Mouse (Mus musculus) erythroblast, embryonic 14.5 days (primary cell): Measurements from ENCODE around the gene Irgm1. TPM values are rescaled to one million over a fixed set of nuclear protein-coding genes. Genes with fewer than 3 reads are reported as not detected.

Source experiments
- H3K27me3 ChIP-seq: 2 replicates; pipeline ENCODE4 v1.6.1; 2012; ENCODE audit warnings: inconsistent platforms; ENCODE audit not compliant: control insufficient read depth
- H3K36me3 ChIP-seq: 2 replicates; pipeline ENCODE4 v1.6.1; 2012; ENCODE audit warnings: mild to moderate bottlenecking, inconsistent platforms; ENCODE audit not compliant: control insufficient read depth
- H3K4me1 ChIP-seq: 2 replicates; pipeline ENCODE4 v1.6.1; 2012; ENCODE audit warnings: inconsistent platforms; ENCODE audit not compliant: control insufficient read depth
- H3K4me3 ChIP-seq: replicated peaks from 2 replicates; pipeline ENCODE3; 2012; ENCODE audit warnings: moderate library complexity, mild to moderate bottlenecking, inconsistent platforms
- H3K9me3 ChIP-seq: 2 replicates; pipeline ENCODE4 v1.6.1; 2012; ENCODE audit warnings: low read length, inconsistent platforms, mixed read lengths; ENCODE audit not compliant: control insufficient read depth
- GATA1 ChIP-seq: IDR thresholded peaks from 2 replicates; pipeline ENCODE4 v1.6.1; 2012; ENCODE audit warnings: low read length, inconsistent platforms, mixed read lengths
- TAL1 ChIP-seq: IDR thresholded peaks from 3 replicates; pipeline ENCODE4 v1.6.1; 2012; ENCODE audit warnings: low read length, inconsistent platforms, mixed read lengths
- polyA plus RNA-seq: library from polyadenylated mRNA; stranded (reverse); fragments of >175 nt; gene quantifications from 2 replicates; pipeline ENCODE4 v1.2.3, GENCODE M21; 2012

Irgm1 gene
- polyA plus RNA-seq, 1 experiment: not detected

GRCm38 (mm10) chr11:48874465-48874864 is 3.0 kb upstream of the Irgm1 start:
- no peaks in the 10 kb centered on the region for H3K27me3 ChIP-seq
- TF ChIP-seq GATA1 (no peak), TAL1 (no peak)
- no peaks in the 10 kb centered on the region; the same call in 1 of the 2 replicates for H3K36me3 ChIP-seq
- H3K4me3 ChIP-seq: no peak overlapping the region
- no peaks in the 10 kb centered on the region for H3K9me3 ChIP-seq
- H3K4me1 ChIP-seq: peaks cover 56% of the 10 kb centered on the region

GRCm38 (mm10) chr11:48873591-48874290 is 2.3 kb upstream of the Irgm1 start:
- Histone ChIP-seq H3K4me3 (peak overlapping the region; percentile 39), H3K27me3 (no peaks in the 10 kb centered on the region), H3K9me3 (no peaks in the 10 kb centered on the region), H3K36me3 (no peaks in the 10 kb centered on the region; the same call in 1 of the 2 replicates), H3K4me1 (peaks cover 63% of the 10 kb centered on the region)
- TF ChIP-seq TAL1 (peak; percentile 54; the same call in 2 of the 3 replicates), GATA1 (peak; percentile 56)

GRCm38 (mm10) chr11:48872695-48873300 is 1.3 kb upstream of the Irgm1 start:
- TF ChIP-seq TAL1 (no peak), GATA1 (no peak)
- no peaks in the 10 kb centered on the region; the same call in 1 of the 2 replicates for H3K36me3 ChIP-seq
- no peaks in the 10 kb centered on the region for H3K9me3 ChIP-seq
- no peaks in the 10 kb centered on the region for H3K27me3 ChIP-seq
- H3K4me3 ChIP-seq: peak overlapping the region; percentile 80
- H3K4me1 ChIP-seq: peaks cover 69% of the 10 kb centered on the region

- no peaks in the 10 kb centered on the region for H3K27me3 ChIP-seq
- peak overlapping the region; percentile 80 for H3K4me3 ChIP-seq
- 0 out of 2 replicates have a peak, but pooled peaks have one; percentile 23 for TF ChIP-seq GATA1
- no peak for TF ChIP-seq TAL1
- H3K9me3 ChIP-seq: no peaks in the 10 kb centered on the region
- H3K4me1 ChIP-seq: peaks cover 70% of the 10 kb centered on the region
- H3K36me3 ChIP-seq: peaks cover 1% of the 10 kb centered on the region
These were observed 496 bp upstream of the Irgm1 start for GRCm38 (mm10) chr11:48871817-48872541.

GRCm38 (mm10) chr11:48870781-48871180 is 702 bp downstream of the Irgm1 start:
- H3K4me3 ChIP-seq: peak overlapping the region; percentile 80
- H3K9me3 ChIP-seq: no peaks in the 10 kb centered on the region
- H3K27me3 ChIP-seq: no peaks in the 10 kb centered on the region
- peaks cover 13% of the 10 kb centered on the region for H3K36me3 ChIP-seq
- H3K4me1 ChIP-seq: peaks cover 70% of the 10 kb centered on the region
- TF ChIP-seq TAL1: no peak
- no peak for TF ChIP-seq GATA1

- Histone ChIP-seq H3K4me3 (peak overlapping the region; percentile 80), H3K27me3 (no peaks in the 10 kb centered on the region), H3K4me1 (peaks cover 66% of the 10 kb centered on the region), H3K9me3 (no peaks in the 10 kb centered on the region), H3K36me3 (peaks cover 21% of the 10 kb centered on the region)
- TF ChIP-seq TAL1 (no peak), GATA1 (no peak)
These were observed 1.9 kb downstream of the Irgm1 start for GRCm38 (mm10) chr11:48869380-48870110.

GRCm38 (mm10) chr11:48866481-48866880 is 5.0 kb downstream of the Irgm1 start:
- peaks cover 25% of the 10 kb centered on the region for H3K36me3 ChIP-seq
- TF ChIP-seq TAL1 (no peak), GATA1 (no peak)

GRCm38 (mm10) chr11:48863808-48864207 is 7.7 kb downstream of the Irgm1 start:
- no peak overlapping the region for H3K4me3 ChIP-seq
- H3K27me3 ChIP-seq: peaks cover 10% of the 10 kb centered on the region
- H3K4me1 ChIP-seq: peaks cover 9% of the 10 kb centered on the region
- peaks cover 25% of the 10 kb centered on the region for H3K36me3 ChIP-seq
- no peak for TF ChIP-seq TAL1
- TF ChIP-seq GATA1: no peak
- no peaks in the 10 kb centered on the region for H3K9me3 ChIP-seq

More at GRCm38 (mm10) chr11:48866481-48866880, 5.0 kb downstream of the Irgm1 start:
- Histone ChIP-seq H3K4me3 (no peak overlapping the region), H3K27me3 (no peaks in the 10 kb centered on the region), H3K9me3 (no peaks in the 10 kb centered on the region), H3K4me1 (peaks cover 35% of the 10 kb centered on the region)
